Mouse (Mus musculus): Measurements from ENCODE around the gene Wdr25.

Gene Wdr25

DNA sequence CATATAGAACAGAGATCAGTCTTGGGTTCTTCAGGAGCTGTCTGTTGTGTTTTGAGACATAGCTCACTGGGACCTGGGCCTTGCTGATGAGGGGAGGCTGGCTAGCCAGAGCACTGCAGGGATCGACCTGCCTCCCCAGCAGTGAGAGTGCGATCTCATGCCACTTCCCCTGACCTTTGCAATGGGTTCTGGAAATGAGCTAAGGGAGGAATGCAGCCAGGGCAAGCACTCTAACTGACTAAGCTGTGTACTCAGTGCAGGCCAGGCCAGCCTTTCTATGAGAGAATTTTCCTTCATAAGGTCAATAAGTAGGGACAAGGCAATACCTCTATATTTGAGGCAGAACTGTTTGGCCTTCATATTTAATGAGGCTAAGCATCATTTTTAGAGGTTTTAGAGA is 99.6 kb downstream of the Wdr25 start:
- DNase-seq: no peak

DNA sequence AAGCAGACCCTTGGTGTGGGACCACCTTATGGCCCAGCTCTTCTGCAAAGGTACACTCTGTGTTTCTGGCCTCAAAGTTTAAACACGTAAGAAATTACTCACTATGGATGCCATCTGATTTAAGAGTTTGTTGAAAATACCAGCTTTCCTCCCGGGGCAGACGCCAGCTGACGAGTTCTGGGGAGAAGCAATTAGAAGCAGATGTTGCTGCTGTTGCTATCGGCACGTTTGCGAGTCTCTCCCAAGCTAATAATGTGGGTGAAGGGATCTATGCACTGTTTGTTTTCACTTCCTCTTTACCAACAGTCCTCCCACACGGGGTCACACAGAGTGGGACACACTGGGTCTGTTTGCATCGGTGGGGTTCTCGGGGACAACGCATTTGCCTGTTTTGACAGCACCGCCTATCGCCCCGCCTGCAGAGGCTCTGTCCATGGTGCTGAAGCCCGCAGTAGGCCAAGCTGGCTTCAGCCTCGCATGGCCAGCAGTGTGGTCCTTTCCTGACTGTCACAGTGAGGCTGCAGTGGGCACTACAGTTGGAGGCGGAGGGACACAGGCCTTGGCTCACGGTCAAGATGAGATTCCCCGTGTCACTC is 101.1 kb downstream of the Wdr25 start:
- DNase-seq: peak; percentile 20

DNA sequence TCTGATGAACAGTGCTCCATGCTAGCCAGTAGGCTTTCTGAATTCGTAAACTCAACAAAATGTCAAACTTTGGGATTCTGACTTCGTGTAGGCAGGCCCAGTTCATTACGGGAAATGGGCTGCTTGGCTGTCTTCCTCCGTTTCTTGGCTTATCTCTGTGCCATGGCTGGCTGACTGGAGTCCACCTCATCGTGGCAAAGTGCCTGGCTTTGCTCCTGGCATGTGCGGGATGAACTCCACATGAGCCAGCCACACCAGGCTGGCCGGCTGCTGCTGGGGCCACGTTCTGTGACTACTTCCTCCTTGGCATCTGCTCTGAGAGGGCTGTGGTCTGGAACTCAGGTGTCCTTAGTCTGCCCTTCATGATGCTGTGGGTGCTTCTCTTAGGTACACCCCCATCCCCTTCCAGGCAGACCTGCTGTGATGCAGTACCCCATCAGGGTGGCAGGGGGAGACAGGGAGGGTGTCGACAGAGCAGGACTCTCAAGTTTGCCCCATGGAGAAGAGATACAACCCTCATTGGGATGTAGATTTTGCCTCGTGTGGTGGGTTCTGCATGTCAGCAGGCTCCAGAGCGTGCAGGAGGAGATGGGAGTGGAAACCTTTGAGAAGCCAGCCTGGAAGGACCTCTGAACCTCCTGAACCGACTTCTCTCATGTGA is 102.7 kb downstream of the Wdr25 start:
- DNase-seq: no peak

DNA sequence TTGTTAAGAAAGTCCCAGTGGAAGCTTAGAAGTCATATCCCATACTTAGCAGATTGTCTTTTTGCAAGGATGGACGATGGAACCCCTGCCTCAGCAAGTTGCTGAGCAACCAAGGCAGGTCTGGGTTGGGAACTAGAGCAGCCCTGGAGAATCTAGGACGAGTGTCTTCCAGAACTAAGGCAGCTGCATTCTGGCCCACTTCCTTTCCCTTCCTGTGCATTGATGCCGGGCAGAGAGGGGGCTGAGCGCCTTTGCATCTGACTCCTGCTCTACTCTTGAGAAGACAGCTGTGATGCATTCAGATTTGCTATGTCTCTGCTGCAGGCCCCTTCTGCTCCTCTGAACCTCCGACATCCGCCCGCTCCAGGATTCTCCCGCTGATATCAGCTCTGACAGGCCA is 103.8 kb downstream of the Wdr25 start:
- no peak for DNase-seq

DNA sequence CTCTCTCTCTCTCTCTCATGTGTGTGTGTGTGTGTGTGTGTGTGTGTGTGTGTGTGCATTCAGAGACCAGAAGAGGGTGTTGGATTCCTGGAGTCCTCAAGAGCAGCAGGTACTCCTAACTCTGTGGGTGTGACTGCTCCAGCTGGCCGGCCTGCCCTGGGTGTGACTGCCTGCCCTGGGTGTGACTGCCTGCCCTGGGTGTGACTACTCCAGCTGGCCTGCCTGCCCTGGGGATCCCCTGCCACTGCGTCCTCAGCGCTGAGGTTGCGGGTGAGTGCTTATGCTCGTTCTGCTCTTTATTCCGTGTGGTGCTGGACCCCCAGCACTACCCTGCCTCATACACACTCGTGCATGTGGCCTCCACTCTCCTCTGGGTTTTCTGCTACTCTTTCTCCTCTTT is 109.5 kb downstream of the Wdr25 start:
- DNase-seq: no peak

GRCm38 (mm10) chr12:109010070-109010649 is 116.7 kb downstream of the Wdr25 start:
- peak; percentile 33 for DNase-seq

DNA sequence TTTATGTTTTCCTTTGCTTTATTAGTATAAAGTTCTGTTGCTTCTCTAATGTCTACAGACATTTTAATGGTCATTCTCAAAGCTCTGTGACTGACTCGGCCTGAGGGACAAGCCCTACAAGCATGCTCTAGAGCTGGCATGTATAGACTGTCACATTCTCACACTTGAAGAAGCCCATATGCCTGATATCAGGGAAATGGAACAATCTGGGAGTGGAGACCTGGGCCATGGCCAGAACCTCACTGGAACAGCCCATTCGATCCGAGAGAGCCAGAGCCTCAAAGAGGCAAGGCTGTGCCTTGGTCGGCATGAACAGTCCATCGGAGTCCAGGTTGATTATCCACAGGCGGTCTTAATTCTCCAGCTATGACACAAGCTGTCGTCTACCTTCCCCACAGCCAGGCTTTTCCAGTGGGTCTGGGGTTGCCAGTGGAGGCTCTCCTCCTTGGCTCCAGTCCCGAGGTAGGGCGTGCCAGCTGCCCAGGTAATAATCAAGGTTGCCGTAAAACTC is 128.8 kb downstream of the Wdr25 start:
- DNase-seq: no peak

DNA sequence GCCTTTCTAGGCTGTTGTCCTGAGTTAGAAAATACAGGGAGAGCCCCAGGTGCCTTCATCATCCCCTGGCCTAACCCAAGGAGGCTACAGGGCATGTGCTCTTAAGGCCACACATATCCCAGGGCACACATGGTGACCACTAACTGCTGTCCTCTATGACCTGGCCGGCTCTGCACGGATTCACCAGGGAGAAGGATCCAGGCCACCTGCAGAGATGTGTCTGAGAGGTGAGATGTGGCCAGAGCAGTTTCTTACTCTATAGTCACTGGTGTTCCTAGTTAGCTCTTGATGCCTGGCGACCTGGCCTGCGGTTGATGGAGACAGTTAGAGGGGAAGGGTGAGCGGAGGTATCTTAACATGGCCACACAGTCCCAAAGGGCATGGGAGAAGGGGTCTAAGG is 129.5 kb downstream of the Wdr25 start:
- no peak for DNase-seq

- DNase-seq: no peak
Measured at GRCm38 (mm10) chr12:109023780-109024179, 130.3 kb downstream of the Wdr25 start.

- no peak for DNase-seq
Measured at GRCm38 (mm10) chr12:109037026-109037425, 143.6 kb downstream of the Wdr25 start.

GRCm38 (mm10) chr12:109038179-109038819 is 144.9 kb downstream of the Wdr25 start:
- DNase-seq: no peak

GRCm38 (mm10) chr12:109039311-109039710 is 145.9 kb downstream of the Wdr25 start:
- peak; percentile 26 for DNase-seq

DNA sequence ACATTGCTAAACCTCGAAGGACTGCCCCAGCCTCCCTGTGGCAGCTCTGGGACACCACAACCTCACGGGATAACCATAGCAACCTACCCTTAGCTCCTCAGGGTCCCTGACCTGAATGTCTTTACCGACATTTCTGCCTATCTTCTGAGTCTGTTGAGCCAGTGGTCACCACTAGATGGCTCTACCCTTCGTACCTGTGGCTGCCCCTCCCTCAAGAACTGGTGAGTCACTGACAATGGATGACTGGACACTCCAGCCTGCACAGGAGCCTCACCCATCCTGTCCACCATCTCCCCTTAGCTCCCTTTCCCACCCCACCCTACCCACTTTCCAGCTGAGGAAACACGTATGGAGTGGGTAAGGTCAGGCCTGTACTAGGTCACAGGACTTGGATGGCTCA is 151.1 kb downstream of the Wdr25 start:
- DNase-seq: no peak

GRCm38 (mm10) chr12:109045581-109045980 is 152.2 kb downstream of the Wdr25 start:
- no peak for DNase-seq

DNA sequence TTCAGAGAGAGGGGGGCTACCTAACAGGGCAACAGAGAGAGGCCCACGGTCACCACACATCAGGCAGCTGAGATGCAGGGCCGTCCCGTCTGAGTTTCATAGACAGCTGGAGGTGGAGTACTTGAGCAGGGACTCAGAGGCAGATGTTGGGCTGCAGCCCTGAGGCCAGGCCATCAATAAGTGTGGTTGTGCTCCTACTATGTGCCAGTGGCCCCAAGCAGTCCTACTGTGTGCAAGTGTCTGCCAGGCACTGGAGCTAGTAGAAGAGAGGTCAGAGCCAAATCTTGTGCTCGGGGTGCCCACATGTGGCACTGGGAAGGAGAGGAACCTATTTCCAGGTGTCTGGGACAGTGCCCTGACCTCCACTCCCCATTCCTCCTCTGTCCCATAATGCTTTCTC is 156.5 kb downstream of the Wdr25 start:
- DNase-seq: no peak

DNA sequence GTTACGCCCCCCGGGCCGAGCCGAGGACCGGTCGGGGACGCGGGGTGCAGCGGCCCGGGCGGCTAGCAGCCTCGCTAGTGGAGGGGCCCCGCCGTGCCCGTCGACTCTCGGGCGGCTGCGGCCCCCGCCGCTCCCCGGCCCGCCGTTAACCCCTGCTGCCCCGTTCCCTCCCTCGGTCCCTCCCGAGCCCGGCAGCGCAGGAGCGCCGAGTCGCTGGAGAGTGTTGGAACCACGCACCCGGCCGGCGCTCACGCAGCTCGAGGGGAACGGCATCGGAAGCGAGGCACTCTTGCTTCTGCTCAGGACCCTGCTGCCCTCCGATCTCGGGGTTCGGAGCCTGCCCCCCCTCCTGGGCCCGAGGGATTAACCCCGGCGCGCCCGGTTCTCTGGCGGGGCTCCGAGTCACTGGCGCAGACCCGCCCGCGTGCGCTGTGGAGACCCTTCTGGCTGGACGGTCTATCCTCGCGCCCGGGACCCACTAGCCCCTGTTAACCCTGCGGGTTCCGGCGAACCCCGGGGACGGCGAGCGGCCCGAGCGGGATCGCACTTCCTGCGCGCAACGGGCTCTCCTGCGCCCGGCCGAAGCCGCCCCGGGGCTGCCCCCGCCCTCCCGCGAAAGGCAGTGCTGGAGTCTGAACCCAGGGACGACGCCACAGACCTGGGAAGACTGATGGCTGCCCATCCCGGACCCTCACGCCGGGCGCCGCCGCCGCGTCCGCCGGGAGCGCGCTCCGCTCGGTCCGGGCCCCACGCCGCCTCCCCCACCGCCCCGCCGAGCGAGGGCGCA is 159.8 kb downstream of the Wdr25 start:
- DNase-seq: no peak

DNA sequence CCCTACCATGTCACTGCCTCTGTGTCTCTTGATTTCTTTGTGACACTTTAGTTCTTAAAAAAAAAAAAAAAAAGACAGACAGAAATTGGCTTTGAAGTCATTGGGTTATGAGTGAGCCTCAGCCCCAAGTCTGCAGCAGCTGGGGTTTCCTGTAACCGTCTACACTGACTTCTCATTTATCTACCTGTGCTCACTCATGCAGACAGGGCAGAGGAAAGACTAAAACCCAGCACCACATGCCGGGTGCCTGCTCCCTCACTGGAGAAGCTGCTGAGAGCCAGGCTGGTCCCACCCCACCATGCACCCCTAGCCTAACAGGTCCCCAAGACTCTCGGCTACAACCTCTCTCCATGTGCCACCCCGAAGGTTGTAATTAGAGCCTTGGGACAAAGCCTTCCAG is 164.3 kb downstream of the Wdr25 start:
- no peak for DNase-seq

DNA sequence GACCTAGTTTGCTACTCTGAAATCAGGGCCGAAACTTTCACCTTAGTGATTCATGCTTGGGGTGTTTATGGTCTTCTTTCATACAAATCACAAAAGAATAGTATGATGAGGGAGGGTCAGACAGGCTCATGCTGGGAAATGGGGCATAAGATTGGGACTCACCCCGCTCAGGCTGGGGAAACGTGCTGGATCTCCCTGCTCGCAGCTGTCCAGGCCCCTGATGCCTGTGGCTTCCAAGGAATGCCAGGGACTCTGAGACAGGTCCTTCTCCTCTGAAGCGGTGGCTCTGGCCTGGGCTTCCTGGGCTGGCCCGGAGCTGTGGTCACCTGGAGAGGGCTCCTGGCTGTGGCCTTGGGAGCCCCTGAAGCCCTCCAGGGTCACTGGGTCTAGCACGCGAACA is 165.2 kb downstream of the Wdr25 start:
- DNase-seq: no peak

- peak; percentile 58 for DNase-seq
Measured at GRCm38 (mm10) chr12:109067561-109068135, 174.2 kb downstream of the Wdr25 start.

GRCm38 (mm10) chr12:109068167-109068653 is 174.8 kb downstream of the Wdr25 start, which contains the start of gene Begain:
Gene Begain, minus strand, starts transcription at chr12:109068217.
- no peak for DNase-seq

DNA sequence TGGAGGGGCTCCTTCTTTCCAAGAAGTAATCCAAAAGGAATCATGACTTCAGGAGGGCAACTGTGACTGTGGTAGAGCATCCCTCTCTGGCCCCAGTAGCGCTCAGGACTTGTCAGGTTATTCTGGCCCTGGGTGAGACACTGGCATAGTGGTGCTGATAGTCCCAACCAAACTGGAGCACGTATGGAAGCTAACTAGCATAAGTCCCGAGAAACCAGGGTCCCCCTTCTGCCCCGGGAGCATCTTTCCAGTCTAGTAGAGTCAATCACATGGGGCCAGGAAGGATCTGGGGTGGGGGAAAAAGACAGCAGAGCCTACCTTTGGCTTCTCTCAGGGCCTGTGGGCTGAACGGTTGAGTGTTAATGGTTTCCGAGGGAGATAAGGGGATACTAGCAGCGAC is 175.3 kb downstream of the Wdr25 start:
- no peak for DNase-seq

DNA sequence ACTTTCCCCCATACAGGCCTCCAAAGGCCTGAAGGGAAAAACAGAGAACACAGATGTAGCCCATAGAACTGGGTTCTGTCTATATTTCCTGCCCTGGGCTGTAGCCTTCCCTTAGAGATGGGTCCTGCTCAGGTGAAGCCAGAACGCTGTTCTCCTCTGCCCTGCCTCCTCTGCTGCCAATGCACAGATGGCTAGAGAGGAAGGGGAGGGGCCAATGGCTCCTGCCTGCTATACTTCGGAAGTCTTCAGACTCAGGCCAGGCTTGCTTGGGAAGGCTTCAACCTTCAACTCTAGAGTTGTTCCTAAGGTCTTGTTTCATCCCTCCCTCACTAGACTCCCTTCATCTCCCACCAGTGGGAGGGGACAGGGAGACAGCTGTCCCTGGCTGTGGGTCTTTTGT is 176.3 kb downstream of the Wdr25 start:
- no peak for DNase-seq
